Mouse (Mus musculus): ENCODE data around the gene Fkbp5.
"Not testable (repeated sequence)": the region's sequence is repeated elsewhere in the genome, so short reads cannot be mapped to it uniquely, and the experiment has no call there.

Gene Fkbp5

DNA sequence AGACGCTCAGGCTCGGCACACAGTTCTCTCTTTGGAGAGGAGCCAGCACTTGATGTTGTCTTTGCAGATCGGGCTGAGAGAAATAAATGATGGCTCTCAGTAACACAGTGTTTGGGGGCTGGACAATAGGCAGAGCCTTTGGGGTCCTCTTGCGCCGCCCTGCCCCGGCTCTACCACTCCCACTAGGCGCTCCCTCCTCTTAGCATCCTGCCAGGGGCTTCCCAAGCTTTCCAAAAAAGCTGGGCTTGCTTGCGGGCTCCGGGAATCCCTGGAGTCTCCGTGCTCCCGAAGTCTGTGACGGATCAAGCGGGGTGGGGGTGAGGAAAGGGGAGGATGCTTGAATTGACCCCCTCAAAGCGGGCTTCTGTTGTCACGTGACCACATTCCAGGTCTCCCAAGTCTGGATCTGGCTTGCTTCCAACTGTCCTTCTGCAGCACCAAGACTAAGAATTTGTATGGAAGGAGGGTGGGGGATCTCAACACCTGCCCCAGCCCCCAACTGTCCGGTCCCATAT, at the start of gene Fkbp5:
Gene Fkbp5, minus strand, starts transcription at position 87 of the 515 bp plus-strand sequence.
- peak; percentile 54 for DNase-seq (ENCODE audit: inconsistent ontology term)

DNA sequence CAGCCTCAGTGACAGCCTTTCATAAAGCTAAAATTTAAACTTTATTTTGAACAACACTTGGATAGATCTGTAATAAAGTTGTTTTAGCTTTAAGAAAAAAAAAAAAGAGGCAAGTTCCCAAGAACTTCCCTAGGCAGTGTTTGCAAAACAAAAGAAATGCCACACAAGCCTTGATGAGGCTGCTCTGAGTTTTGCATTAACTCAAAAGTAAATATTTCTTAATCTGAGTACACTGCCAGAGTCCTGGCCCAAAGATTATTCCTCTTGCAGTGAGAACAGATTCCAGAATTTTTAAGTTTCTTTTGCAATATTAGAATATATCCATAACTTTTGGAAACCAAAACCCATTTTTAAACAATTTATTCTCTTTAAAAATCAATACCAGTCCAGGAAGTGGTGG, 47.9 kb upstream of the Fkbp5 start:
- no peak for DNase-seq (ENCODE audit: inconsistent ontology term)

DNA sequence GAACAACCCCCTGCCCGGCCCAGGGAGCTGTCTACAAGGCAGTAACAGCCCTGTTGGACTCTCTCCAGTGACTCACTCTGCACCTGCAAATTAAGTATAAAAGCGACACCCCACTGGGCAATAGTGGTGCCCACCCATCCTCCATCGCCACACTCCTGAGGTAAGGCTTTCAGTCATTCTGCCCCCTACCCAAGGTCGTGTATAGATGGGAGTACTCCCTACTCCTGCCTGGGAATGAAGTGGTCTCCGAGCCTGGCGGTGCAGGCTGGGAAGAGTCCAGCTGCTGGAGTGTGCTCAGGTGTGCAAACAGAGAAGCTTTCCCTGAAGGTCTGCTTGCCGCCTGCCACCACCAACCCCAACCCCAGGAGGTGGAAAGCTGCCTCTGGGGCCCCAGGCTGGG, 44.3 kb upstream of the Fkbp5 start:
- DNase-seq (ENCODE audit: inconsistent ontology term): no peak

DNA sequence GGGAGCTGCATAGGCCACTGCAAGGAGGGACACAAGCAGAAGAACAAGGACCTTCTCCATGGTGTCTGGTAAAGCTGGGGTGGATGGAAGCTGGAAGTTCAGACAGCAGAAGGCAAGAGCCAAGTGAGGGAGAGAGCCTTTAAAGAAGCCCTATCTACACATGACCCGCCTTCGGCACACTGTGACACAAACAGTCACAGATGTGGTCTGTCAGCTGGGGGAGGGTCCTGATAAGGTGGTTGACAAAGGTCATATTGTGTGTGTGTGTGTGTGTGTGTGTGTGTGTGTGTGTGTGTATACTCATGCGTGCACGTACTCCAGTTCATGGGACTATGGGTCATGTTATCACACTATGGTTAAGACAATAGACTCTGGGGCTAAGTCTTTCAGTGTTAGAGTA, 43.3 kb upstream of the Fkbp5 start, which contains the start of gene Clps:
Gene Clps, minus strand, starts transcription at position 169 of the 400 bp plus-strand sequence.
- DNase-seq (ENCODE audit: inconsistent ontology term): no peak

DNA sequence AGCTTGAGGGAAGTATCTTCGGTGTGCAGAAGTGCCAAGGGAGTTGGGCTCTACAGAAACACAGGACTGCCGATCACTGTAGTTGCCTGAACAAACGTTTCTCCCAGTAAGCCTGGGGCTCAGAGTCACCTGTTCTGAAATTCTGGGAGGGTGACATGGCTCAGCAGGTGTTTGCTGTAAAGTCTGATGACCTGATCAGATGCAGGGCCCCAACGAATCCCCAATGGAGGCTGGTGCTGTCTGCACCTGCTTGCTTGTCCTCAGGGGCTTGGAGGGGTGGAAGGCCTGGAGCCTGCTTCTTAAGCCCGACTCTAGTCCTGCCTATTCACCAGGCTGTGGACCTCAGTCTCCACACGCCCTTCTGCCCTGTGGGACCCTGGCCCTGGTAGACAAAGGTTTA, 40.4 kb upstream of the Fkbp5 start:
- no peak for DNase-seq (ENCODE audit: inconsistent ontology term)

DNA sequence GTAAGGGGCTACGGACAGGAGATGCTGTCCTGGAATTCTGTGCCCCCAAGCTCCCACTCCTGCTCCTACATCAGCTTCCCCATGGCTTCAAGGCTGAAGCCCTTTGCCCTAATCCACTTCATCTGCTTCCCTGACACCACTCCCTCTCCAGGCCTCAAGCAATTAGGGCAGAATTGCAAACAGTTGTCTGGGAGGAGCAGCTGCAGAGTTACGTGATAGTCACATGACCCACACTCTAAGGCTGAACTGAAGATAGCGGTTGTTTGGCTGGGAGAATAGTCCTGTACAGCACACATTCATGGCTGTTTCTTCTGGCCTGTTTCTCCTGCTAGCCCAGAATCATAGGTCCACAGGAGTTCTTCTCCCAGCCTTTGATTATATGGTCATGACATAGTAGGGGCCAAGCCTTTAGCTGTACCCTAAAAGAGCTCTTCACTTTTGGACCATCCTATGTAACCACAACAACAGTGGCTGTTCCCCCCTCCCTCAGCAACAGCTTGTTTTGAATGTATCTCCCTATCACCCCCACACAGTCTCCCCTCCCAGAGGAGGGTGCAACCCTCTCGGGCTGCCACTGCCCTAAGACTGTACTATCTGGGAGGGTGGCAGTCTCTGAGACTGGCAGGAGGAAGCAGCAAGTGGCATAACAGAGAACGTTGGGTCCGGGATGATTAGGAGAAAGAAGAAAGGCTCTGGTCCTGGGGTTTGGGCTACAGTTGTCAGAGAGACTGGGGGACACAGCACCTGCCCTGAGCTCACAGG, 39.5 kb upstream of the Fkbp5 start:
- no peak for DNase-seq (ENCODE audit: inconsistent ontology term)

DNA sequence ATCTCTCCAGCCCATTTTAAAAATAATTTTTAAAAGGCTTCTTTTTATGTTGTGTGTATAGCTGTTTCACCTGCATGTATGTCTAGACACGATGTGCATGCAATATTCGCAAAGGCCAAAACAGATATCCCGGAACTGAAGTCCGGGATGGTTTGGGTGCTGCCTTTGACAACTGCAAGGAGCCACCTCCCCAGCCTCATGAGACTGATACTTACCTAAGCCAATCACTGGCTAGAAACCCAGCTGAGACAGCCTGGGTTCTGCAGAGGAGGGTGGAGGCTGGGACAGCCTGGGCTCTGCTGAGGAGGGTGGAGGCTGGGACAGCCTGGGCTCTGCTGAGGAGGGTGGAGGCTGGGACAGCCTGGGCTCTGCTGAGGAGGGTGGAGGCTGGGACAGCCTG, 36.7 kb upstream of the Fkbp5 start:
- DNase-seq (ENCODE audit: inconsistent ontology term): not testable (repeated sequence)

DNA sequence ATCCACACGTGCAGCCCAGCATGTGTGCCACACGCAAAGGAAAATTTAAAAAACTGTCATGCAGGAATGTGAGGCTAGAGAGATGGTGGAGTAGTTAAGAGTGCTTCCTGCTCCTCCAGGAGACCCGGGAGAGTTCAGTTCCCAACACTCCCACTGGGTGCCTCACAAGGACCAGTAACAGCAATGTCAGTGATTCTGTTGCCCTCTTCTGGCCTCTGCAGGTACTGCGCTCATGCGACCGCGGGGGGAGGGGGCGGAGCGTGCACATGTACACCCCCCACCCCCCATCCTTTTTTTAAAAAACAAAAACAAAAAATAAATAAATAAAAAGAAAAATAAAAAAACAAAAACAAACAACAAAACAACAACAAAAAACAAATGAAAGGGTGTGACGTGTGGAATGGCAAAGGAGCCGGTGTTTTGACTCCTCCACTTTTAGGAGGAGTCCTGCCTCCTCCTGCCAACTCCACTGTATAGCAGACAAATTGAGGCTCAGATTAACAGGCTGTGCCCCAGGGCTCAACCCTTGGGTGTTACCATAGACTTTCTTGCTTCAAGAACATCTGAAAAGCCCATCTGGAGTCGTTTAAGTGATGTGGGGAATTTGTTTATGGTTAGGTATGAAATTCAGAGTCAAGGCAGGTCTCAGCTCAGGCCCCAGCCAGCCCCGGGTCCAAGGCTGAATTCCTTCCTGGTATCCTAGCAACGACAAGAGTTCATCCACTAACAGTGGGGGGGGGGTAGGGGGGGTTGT, 35.9 kb upstream of the Fkbp5 start:
- DNase-seq (ENCODE audit: inconsistent ontology term): peak; percentile 71

DNA sequence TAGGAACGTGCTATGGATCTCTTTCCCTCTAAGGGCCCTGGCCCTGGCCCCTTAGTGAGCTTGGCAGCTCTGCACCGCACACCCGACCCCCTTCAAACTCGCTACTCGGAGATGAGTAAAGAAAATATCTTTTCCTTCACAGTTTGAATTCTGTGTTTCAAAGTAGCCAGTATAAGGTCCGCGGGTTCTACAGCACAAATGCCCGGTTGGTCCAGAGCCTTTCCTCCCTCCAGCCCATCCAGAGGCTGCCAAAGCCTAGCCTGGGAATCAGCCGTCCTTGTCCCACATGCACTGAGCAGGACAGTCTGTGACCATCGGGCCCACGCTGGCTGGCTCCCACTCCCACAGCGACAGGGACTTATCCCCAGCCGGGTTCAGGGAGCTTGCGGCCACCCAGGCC, 31.8 kb upstream of the Fkbp5 start, which contains the start of gene Clpsl2:
Gene Clpsl2, plus strand, starts transcription at position 301 of the 400 bp plus-strand sequence.
- DNase-seq (ENCODE audit: inconsistent ontology term): no peak

DNA sequence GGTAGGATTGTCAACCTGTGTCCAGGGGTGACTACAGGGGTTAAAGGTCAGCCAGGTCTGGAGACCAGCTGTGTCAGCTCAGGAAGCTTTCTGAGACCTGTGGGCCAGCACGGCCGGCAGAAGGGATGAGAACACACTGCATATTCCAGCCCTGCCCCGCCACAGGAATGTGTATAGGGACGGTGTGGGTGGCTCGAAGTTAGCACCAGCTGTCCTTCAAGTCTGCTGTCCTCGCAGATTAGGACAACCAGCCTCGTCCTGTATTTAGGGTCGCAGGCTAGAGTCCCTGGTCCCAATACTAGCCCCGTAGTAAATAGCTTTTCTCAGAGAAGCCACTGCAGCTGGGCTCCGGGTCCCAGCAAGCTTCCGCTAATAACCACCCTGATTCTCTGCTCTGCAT, 31.2 kb upstream of the Fkbp5 start:
- DNase-seq (ENCODE audit: inconsistent ontology term): no peak

DNA sequence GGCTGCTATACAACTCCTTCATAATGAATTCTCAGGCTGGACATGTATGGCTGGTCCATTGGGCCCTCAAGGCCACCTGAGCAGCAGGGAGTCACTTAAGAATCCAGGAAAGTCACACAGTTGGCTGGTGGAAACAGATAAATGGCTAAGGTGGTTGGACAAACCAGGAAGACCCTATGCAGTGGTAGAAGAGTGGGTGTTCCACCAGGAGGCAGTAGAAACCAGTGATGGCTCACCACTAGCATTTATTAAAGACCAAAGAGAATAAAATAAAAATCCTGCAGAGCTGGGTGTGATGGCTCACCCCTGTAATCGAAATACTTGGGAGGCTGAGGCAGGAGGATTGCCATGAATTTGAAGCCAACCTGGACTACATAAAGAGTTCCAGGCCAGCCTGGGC, 29.6 kb upstream of the Fkbp5 start:
- DNase-seq (ENCODE audit: inconsistent ontology term): no peak

DNA sequence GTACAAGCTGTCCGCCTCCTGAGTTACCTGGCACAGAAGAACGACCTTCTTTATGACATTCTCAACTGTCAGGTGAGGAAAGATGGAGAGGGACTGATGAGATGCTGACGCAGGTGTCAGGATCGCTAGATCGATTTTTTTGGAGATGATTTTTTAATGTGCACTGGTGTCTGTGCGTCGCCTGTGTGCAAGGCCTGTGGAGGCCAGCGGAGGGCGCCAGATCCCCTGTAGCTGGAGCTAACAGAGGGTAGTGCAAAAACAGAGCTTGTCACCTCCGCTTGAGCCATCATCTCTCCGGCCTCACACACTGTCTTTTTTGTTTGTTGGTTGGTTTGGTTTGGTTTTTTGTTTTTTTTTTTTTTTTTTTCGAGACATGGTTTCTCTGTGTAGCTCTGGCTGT, 20.6 kb upstream of the Fkbp5 start:
- no peak for DNase-seq (ENCODE audit: inconsistent ontology term)

DNA sequence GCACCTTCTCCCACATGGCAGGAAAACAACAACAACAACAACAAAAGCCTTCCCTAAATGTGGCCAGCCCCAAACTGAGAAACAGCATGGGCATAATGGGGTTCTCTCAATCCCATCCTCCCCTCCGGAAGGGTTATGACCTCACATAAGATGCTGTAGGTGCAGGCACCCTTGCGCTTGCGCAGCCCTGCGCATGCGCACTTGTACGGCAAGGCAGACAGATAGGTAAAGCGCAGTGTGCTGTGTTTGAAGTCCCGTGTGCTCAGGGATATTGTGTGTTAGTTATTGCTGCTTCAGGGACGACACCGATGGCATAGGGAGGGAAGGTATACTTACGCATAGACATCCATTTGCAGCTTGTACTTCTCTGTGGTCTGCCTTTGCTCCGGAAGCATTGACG, 16.0 kb upstream of the Fkbp5 start:
- DNase-seq (ENCODE audit: inconsistent ontology term): no peak

DNA sequence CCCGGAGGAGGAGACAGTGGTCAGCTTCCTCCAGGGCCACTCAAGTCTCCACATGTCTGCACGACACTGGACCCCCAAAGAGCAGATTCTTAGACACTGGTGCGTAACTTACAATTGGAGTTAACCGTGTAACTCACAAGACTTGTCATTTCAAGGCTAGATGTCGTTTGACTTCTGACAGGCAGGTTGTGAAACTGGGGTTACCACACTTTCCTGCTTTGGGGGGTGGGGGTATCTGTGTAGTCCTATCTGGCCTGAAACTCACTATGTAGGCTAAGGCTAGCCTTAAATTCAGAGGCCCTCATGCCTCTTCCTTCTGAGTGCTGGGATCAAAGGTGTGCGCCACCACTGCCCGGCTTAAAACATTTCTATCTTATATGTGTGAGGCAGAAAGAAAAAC, 15.2 kb upstream of the Fkbp5 start:
- DNase-seq (ENCODE audit: inconsistent ontology term): no peak

DNA sequence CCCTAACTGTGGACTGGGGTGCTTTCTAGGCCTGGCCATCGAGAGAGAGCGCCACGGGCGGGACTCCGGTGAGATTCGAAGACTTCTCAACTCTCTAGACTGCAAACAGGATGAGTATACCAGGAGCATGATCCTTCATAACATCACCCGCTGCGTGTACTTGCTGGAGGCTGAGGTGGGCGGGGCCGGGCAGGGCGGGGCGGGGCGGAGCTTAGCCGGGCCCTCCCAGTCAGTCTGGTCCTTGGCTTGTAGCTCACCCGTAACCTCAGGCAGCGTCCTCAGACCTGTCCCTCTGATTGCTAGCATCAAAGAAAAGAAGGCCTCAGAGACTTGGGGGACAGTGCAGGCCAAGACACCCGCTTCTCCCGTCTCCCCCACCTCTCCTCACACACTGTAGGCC, 14.6 kb upstream of the Fkbp5 start:
- no peak for DNase-seq (ENCODE audit: inconsistent ontology term)

DNA sequence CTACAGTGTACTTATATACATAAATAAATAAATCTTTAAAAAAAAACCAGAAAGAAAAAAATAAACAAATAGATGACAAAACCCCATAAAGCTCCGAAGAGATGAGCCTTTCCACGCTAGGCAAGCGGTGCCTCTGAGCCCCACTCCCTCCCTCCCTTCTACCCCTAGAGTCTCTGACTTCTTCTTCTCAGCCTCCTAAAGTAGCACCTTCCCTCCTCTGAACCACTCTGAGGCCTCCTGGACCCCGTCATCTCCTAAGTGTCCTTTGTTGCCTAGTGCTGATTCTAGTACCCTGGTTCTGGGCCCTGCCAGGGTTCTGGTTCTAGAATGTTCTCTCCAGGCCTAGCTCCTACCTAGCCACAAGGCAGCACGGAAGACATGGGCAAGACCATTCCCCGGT, 13.2 kb upstream of the Fkbp5 start, which contains the start of gene Armc12:
Gene Armc12, plus strand, starts transcription at position 301 of the 400 bp plus-strand sequence.
- DNase-seq (ENCODE audit: inconsistent ontology term): no peak

DNA sequence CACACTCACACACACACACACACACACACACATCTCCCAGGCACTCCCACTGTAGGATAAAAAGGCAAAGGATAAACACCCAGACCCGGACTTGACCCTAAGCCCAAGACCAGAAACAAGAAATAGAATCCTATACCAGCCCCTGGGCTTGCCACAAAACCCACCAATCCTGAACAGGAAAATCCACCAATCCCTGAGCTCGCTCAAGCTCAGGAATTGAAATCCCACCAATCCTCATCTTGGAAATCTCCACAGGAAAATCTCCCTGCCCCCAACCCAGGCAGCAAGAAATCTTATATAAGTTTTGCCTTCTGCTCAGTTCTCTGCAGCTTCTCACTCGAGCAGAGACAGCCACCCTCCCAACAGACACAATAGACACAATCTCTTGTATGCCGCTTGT, 11.8 kb upstream of the Fkbp5 start:
- DNase-seq (ENCODE audit: inconsistent ontology term): no peak

DNA sequence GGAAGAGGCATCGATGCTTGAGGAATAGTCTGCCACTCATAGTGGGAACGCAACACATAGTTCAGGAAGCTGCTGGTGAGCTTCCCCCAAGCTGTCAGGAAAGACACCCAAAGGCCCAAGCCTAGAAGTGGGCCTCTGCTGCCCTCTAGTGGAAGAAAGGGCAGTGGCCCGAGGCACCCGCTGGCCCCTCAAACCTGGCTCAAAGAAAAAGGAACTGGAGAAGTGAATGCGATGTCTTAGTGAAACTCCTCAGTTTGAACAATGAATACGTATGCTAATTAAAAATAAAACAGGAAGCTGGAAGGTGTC, 10.7 kb upstream of the Fkbp5 start:
- DNase-seq (ENCODE audit: inconsistent ontology term): peak; percentile 62

DNA sequence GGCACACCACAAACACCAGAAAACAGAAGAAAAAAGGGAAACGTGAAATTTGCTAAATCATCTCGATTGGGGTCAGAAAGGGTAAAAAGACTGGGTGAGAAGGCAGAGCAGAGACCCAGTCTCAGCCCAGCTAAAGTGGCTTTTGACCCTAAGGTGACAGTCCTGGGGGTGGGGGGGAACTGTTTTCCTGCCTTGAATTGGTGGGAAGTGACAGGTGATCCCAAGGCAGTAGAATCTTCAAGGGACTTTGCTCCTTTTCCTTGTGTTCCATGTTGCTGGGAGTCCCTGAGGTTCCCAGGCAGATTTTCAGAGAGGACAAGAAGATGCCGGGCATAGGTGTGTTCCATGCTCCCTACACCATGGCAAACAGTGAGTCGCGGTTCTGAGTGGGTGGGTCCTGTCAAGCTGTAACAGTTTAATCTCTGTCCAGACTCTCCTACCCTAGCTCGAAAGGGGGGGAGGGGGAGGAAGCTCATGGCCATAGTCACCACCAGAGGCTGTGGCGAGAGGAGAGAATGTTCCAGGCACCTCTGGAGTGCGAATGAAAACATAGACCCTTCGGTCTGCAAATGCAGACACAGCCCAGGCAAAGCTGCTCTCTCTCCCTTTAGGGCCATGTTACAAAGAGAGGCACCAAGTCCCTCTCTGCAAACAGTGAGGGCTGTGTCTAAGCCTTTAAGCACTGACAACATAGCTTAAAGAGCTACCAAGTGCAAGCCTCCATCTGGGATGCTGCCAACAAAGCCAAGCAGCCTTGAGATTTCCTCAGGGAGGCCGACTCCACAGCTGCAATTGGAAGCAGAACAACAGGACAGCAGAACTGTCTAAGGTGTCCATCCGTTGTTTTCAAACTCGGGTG, 10.1 kb upstream of the Fkbp5 start:
- DNase-seq (ENCODE audit: inconsistent ontology term): peak; percentile 31

DNA sequence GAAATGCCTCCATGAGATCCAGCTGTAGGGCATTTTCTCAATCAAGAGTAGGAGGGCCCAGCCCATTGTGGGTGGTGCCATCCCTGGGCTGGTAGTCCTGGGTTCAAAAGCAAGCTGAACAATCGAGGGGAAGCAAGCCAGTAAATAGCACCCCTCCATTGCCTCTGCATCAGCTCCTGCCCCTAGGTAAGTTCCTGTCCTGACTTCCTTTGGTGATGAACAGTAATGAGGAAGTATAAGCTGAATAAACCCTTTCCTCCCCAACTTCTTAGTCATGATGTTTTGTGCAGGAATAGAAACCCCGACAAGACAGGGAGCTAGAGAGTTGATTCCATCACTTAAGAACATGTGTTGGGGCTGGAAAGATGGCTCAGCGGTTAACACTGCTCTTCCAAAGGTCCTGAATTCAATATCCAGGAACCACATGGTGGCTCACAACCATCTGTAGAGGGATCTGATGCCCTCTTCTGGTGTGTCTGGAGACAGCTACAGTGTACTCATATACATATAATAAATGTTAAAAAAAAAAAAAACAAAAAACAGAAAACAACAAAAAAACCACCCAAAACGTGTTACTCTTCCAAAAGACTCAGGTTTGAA, 7.6 kb upstream of the Fkbp5 start:
- DNase-seq (ENCODE audit: inconsistent ontology term): no peak

DNA sequence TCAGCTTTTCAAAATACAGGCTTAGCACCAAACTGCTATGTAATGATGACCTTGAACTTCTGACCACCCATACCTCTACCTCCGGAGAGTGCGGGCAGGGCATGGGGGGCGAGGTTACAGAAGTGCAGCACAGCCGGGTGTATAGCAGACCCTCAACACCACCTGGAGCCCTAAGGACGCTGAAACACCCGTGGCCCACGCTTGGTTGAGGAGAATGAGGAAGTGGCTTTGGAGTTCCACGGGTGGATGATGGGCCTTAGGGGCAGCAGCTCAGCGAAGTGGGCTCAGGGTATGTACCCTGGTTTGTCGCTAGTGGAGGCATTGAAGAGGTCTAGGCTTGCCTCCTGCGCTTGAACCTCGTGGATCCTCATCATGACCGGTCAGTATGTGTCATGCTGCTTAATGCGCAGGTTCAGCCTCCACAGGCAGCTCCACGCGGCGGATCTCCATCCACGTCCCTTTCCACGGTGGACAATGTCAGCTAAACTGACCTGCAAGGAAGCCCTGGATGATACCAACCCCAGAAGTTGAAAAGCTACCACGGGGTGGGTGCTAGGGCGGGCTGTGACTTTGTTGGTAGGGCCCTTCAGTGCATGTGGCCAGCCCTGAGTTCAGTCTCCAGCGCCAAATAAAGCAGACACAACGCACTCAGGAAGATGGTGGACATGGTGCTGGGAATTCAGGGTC, 6.8 kb upstream of the Fkbp5 start:
- no peak for DNase-seq (ENCODE audit: inconsistent ontology term)

All from Muller cell, postnatal 12 days (primary cell).